Mouse (Mus musculus) stomach, embryonic 16.5 days (tissue): ENCODE measurements at regions not wholly inside any gene's neighbourhood (a gene's known extent, or its start where the extent isn't known, plus 50 kb on each side); places are given as distances from the start of the nearest gene placed in this dataset.

Experiments used
- ATAC-seq: fragments of 200-750 bp; cut with Nextera tagmentation; 2 replicates; pipeline ENCODE4 v1.8.0; 2017; ENCODE audit warnings: moderate number of reproducible peaks, moderate TSS enrichment; ENCODE audit not compliant: insufficient read depth, low FRiP score
- H3K27ac ChIP-seq: fragments of 300-500 bp; sonication (generic); 2 replicates; pipeline ENCODE4 v1.5.1; 2014; ENCODE audit warnings: low read length
- H3K27me3 ChIP-seq: fragments of 300-500 bp; sonication (generic); 2 replicates; pipeline ENCODE4 v1.6.1; 2014; ENCODE audit warnings: low read length, control low read depth, mixed read lengths; ENCODE audit not compliant: control insufficient read depth, insufficient read depth
- H3K36me3 ChIP-seq: fragments of 300-500 bp; sonication (generic); 2 replicates; pipeline ENCODE4 v1.6.1; 2014; ENCODE audit warnings: low read length; ENCODE audit not compliant: control insufficient read depth, insufficient read depth
- H3K4me1 ChIP-seq: fragments of 300-500 bp; sonication (generic); 2 replicates; pipeline ENCODE4 v1.6.1; 2014; ENCODE audit warnings: low read length, control low read depth, mixed read lengths; ENCODE audit not compliant: control insufficient read depth, insufficient read depth
- H3K4me2 ChIP-seq: fragments of 300-500 bp; sonication (generic); 2 replicates; pipeline ENCODE4 v1.6.1; 2014; ENCODE audit warnings: low read depth, low read length, mixed read lengths
- H3K4me3 ChIP-seq: fragments of 300-500 bp; sonication (generic); replicated peaks from 2 replicates; pipeline ENCODE4 v1.5.1; 2014; ENCODE audit warnings: mild to moderate bottlenecking, low read length
- H3K9ac ChIP-seq: fragments of 300-500 bp; sonication (generic); 2 replicates; pipeline ENCODE4 v1.6.1; 2014; ENCODE audit warnings: low read length
- H3K9me3 ChIP-seq: fragments of 300-500 bp; sonication (generic); replicated peaks from 2 replicates; pipeline ENCODE4 v1.6.1; 2016; ENCODE audit warnings: low read length, control low read depth; ENCODE audit not compliant: control insufficient read depth
- WGBS: fragments of 180-500 bp; shearing (Covaris S2); extraction: QIAGEN DNeasy Blood & Tissue Kit; methylation state at CpG from one replicate; pipeline ENCODE4 v1.1.7; 2014; 5-methylcytosine and 5-hydroxymethylcytosine counted together

GRCm38 (mm10) chr19:33042760-33043159 lies 285.5 kb downstream of the Pten start:
- H3K27me3 ChIP-seq = no peaks in the 10 kb centered on the region
- 68% methylated on average over 2 of the region's 2 CpGs for WGBS
- H3K27ac ChIP-seq = no peak overlapping the region
- no peak overlapping the region for H3K4me3 ChIP-seq
- no peak overlapping the region for H3K9ac ChIP-seq
- no peak for ATAC-seq
- H3K4me1 ChIP-seq = no peaks in the 10 kb centered on the region
- H3K9me3 ChIP-seq = no peaks in the 10 kb centered on the region
- no peak overlapping the region for H3K4me2 ChIP-seq
- H3K36me3 ChIP-seq = no peaks in the 10 kb centered on the region

GRCm38 (mm10) chr19:33043696-33044095 lies 286.4 kb downstream of the Pten start:
- H3K4me3 ChIP-seq = no peak overlapping the region
- H3K9ac ChIP-seq = no peak overlapping the region
- ATAC-seq = no peak
- no peak overlapping the region for H3K27ac ChIP-seq
- no peaks in the 10 kb centered on the region for H3K9me3 ChIP-seq
- no peak overlapping the region for H3K4me2 ChIP-seq
- H3K36me3 ChIP-seq = no peaks in the 10 kb centered on the region
- 75% methylated on average over 3 of the region's 3 CpGs for WGBS
- no peaks in the 10 kb centered on the region for H3K27me3 ChIP-seq
- no peaks in the 10 kb centered on the region for H3K4me1 ChIP-seq

- Histone ChIP-seq H3K4me2 (no peak overlapping the region), H3K9ac (no peak overlapping the region), H3K27ac (no peak overlapping the region), H3K9me3 (no peaks in the 10 kb centered on the region), H3K36me3 (no peaks in the 10 kb centered on the region), H3K4me3 (no peak overlapping the region), H3K27me3 (no peaks in the 10 kb centered on the region), H3K4me1 (no peaks in the 10 kb centered on the region)
- 78% methylated on average over 9 of the region's 9 CpGs for WGBS
- ATAC-seq = no peak
Measured at GRCm38 (mm10) chr19:33048754-33049442, 291.6 kb downstream of the Pten start.

GRCm38 (mm10) chr19:33053199-33053867 lies 296.0 kb downstream of the Pten start:
- WGBS = 64% methylated on average over 4 of the region's 4 CpGs
- no peak overlapping the region for H3K9ac ChIP-seq
- no peak overlapping the region for H3K4me2 ChIP-seq
- H3K4me1 ChIP-seq = no peaks in the 10 kb centered on the region
- H3K4me3 ChIP-seq = no peak overlapping the region
- no peak overlapping the region for H3K27ac ChIP-seq
- no peak for ATAC-seq
- no peaks in the 10 kb centered on the region for H3K27me3 ChIP-seq
- no peaks in the 10 kb centered on the region for H3K9me3 ChIP-seq
- H3K36me3 ChIP-seq = no peaks in the 10 kb centered on the region

- no peak overlapping the region for H3K9ac ChIP-seq
- H3K9me3 ChIP-seq = no peaks in the 10 kb centered on the region
- H3K36me3 ChIP-seq = no peaks in the 10 kb centered on the region
- H3K4me1 ChIP-seq = no peaks in the 10 kb centered on the region
- no peaks in the 10 kb centered on the region for H3K27me3 ChIP-seq
- H3K4me3 ChIP-seq = no peak overlapping the region
- no peak overlapping the region for H3K27ac ChIP-seq
- no peak overlapping the region for H3K4me2 ChIP-seq
- WGBS = 57% methylated on average over 10 of the region's 10 CpGs
- ATAC-seq = no peak
Measured at GRCm38 (mm10) chr19:33056372-33056791, 299.1 kb downstream of the Pten start.

GRCm38 (mm10) chr19:33061006-33061405 lies 303.7 kb downstream of the Pten start:
- Histone ChIP-seq H3K4me2 (no peak overlapping the region), H3K4me3 (no peak overlapping the region), H3K27ac (no peak overlapping the region), H3K27me3 (no peaks in the 10 kb centered on the region), H3K36me3 (no peaks in the 10 kb centered on the region), H3K9ac (no peak overlapping the region), H3K4me1 (no peaks in the 10 kb centered on the region), H3K9me3 (no peaks in the 10 kb centered on the region)
- ATAC-seq = no peak

- H3K4me1 ChIP-seq = no peaks in the 10 kb centered on the region
- H3K9ac ChIP-seq = no peak overlapping the region
- 75% methylated on average over 8 of the region's 8 CpGs for WGBS
- no peaks in the 10 kb centered on the region for H3K9me3 ChIP-seq
- H3K27me3 ChIP-seq = no peaks in the 10 kb centered on the region
- no peak overlapping the region for H3K27ac ChIP-seq
- H3K36me3 ChIP-seq = no peaks in the 10 kb centered on the region
- no peak for ATAC-seq
- H3K4me3 ChIP-seq = no peak overlapping the region
- no peak overlapping the region for H3K4me2 ChIP-seq
Measured at GRCm38 (mm10) chr19:33062165-33063058, 305.1 kb downstream of the Pten start.

- H3K36me3 ChIP-seq = no peaks in the 10 kb centered on the region
- H3K9me3 ChIP-seq = no peaks in the 10 kb centered on the region
- peak; percentile 80 for ATAC-seq
- H3K4me2 ChIP-seq = peak overlapping the region; percentile 14; the same call in 1 of the 2 replicates
- WGBS = 53% methylated on average over 19 of the region's 19 CpGs
- H3K9ac ChIP-seq = no peak overlapping the region
- peak overlapping the region; percentile 42 for H3K27ac ChIP-seq
- H3K4me3 ChIP-seq = no peak overlapping the region
- no peaks in the 10 kb centered on the region for H3K27me3 ChIP-seq
- H3K4me1 ChIP-seq = peaks cover 11% of the 10 kb centered on the region; the same call in 1 of the 2 replicates
Measured at GRCm38 (mm10) chr19:33065274-33066200, 308.2 kb downstream of the Pten start.
